Mouse (Mus musculus): ENCODE results near the gene Dnajc24. TPM values are rescaled to one million over a fixed set of nuclear protein-coding genes. Genes with fewer than 3 reads are reported as not detected.

The Dnajc24 gene
- polyA plus RNA-seq (2017; shearing (Covaris generic)): 46.5 TPM

GRCm38 (mm10) chr2:106002835-106003739 lies at the start of gene Dnajc24:
Gene Dnajc24 (minus strand): TSS chr2:106003549.

Other genes with a start within 250 kb of the Dnajc24 start
- 21.3 TPM for gene Elp4, start 99.0 kb downstream of the Dnajc24 start, polyA plus RNA-seq (2017; shearing (Covaris generic))
- 76.0 TPM for gene Immp1l, start 98.9 kb downstream of the Dnajc24 start, polyA plus RNA-seq (2017; shearing (Covaris generic))

Measured in CD4-positive, CD25-positive, alpha-beta regulatory T cell (primary cell).